Mouse (Mus musculus): ENCODE data around the gene Vmn1r47. TPM values are rescaled to one million over a fixed set of nuclear protein-coding genes. Genes with fewer than 3 reads are reported as not detected.
"Not testable (repeated sequence)": the region's sequence is repeated elsewhere in the genome, so short reads cannot be mapped to it uniquely, and the experiment has no call there.

The Vmn1r47 gene
- total RNA-seq (2015; ENCODE audit: low replicate concordance) (not detected in 2 replicates), total RNA-seq (2017; ENCODE audit: low replicate concordance) (not detected in 2 replicates)

DNA sequence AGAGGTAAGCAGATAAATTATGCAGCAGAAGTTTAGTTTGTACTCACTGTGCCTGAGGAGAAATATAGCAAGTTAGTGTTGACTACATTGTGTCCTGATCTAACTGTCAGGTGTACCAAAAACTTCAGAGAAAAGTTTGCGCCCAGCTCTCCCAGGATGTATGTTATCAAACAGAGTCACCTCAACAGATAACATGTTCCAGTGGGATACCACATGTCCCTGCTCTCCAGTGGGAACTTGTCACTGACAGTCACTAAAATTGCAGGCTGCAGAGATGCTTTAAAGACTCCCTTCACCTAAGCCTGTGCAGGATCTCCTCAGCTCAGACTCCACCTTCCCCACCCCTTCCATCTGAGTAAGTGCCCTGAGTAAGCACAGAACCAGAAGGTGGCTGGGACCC lies at the start of gene Vmn1r47:
Gene Vmn1r47 (plus strand): TSS at position 301 of the 400 bp plus-strand sequence.
- not testable (repeated sequence) for ATAC-seq (replicated peaks; ENCODE audit: low FRiP score, poor library complexity, severe bottlenecking)

DNA sequence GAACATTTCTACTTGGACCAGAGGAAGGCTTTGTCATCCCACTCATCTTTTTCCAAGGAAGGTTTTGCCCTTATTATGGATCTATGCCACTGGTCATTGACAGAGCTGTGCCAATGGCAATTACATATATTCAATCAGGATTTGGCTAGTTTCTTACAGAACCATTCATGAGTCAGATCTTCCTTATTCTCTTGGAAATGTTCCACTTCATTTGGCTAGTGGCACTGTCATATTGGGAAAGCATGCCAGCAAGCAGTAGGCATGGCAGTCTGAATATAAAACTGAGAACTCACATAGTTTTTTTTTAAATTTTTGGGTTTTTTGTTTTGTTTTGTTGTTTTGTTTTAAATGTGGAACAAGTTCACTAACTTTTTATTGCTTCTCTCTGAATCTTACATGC lies 49.6 kb upstream of the Vmn1r47 start:
- no peak for ATAC-seq (replicated peaks; ENCODE audit: low FRiP score, poor library complexity, severe bottlenecking)

DNA sequence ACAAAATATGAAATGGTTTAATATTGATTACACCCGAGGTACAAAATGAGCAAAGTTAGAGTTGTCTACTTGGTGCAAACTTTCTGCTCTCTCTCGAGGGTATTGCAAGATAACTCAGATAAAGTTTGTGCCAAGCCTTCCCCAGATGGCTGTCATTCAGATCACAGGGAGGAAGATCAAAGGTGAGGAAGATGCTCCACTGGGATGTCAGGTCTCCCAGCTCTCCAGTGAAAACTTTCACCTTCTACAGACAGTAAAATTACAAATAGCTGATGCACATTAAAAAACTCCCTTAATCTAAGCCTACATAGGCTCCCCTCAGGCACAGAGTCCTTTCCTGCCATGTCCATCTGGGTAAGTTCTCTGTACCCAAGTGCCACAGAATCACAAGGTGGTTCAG lies 46.9 kb upstream of the Vmn1r47 start, which contains the start of gene Vmn1r46:
Gene Vmn1r46 (plus strand): TSS at position 301 of the 400 bp plus-strand sequence.
- ATAC-seq (replicated peaks; ENCODE audit: low FRiP score, poor library complexity, severe bottlenecking), result no peak

DNA sequence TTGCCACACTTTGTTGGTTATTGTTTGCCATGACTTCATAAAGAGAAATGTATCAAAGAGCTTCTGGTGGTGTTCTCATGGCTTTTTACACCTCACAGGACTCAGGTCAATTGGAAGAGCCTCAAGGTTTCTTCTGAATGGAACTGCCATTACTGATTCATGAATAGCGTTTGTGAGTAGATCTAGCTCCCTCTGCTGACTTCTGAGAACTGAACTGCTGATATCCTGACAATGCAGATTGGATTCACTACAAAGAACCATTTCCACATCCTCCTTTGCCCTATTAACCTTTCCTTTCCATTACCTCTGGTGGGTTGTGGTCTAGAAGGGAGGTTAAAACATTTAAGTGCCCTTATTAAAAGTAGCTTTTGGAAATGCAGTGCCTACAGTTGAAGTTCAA lies 30.0 kb upstream of the Vmn1r47 start:
- ATAC-seq (replicated peaks; ENCODE audit: low FRiP score, poor library complexity, severe bottlenecking), result no peak

DNA sequence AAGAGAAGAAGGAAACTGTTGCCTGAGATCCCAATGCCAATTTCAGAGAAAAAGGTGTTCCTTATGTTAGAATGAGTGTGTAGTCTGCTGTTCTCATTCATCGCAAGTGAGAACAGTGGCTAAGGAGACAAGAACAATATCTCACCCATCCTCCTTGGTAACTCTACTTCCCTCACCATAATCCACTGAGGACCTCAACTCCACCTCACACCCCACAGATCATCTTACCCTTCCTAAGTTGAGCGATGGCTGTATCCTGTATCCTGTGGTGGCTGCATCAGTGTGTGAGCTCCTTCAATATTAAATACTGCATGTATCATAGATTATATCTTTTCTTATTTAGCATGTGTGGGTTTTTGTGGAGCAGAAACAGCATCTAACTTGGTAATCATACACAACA lies 20.8 kb downstream of the Vmn1r47 start, which contains the start of gene Vmn1r48:
Gene Vmn1r48 (minus strand): TSS at position 101 of the 400 bp plus-strand sequence.
- ATAC-seq (replicated peaks; ENCODE audit: low FRiP score, poor library complexity, severe bottlenecking), result not testable (repeated sequence)

Other genes with a start within 250 kb of the Vmn1r47 start
- not detected in 2 replicates for gene Vmn1r42, start 139.7 kb upstream of the Vmn1r47 start, total RNA-seq (2015; ENCODE audit: low replicate concordance)
- not detected in 2 replicates for gene Vmn1r42, start 139.7 kb upstream of the Vmn1r47 start, total RNA-seq (2017; ENCODE audit: low replicate concordance)
- not detected in 2 replicates for gene Vmn1r43, start 139.7 kb upstream of the Vmn1r47 start, total RNA-seq (2015; ENCODE audit: low replicate concordance)
- not detected in 2 replicates for gene Vmn1r43, start 139.7 kb upstream of the Vmn1r47 start, total RNA-seq (2017; ENCODE audit: low replicate concordance)
- gene Vmn1r44, start 132.5 kb upstream of the Vmn1r47 start, total RNA-seq (2015; ENCODE audit: low replicate concordance), result not detected in 2 replicates
- gene Vmn1r44, start 132.5 kb upstream of the Vmn1r47 start, total RNA-seq (2017; ENCODE audit: low replicate concordance), result not detected in 2 replicates
- not detected in 2 replicates for gene Vmn1r45, start 75.5 kb upstream of the Vmn1r47 start, total RNA-seq (2015; ENCODE audit: low replicate concordance)
- not detected in 2 replicates for gene Vmn1r45, start 75.5 kb upstream of the Vmn1r47 start, total RNA-seq (2017; ENCODE audit: low replicate concordance)
- not detected in 2 replicates for gene Vmn1r46, start 46.8 kb upstream of the Vmn1r47 start, total RNA-seq (2015; ENCODE audit: low replicate concordance)
- gene Vmn1r46, start 46.8 kb upstream of the Vmn1r47 start, total RNA-seq (2017; ENCODE audit: low replicate concordance), result 0.13 TPM in 1 of 2 replicates, not detected in the other
- gene Vmn1r48, start 20.7 kb downstream of the Vmn1r47 start, total RNA-seq (2015; ENCODE audit: low replicate concordance), result not detected in 2 replicates
- gene Vmn1r48, start 20.7 kb downstream of the Vmn1r47 start, total RNA-seq (2017; ENCODE audit: low replicate concordance), result not detected in 2 replicates
- gene Vmn1r49, start 62.4 kb downstream of the Vmn1r47 start, total RNA-seq (2015; ENCODE audit: low replicate concordance), result not detected in 2 replicates
- not detected in 2 replicates for gene Vmn1r49, start 62.4 kb downstream of the Vmn1r47 start, total RNA-seq (2017; ENCODE audit: low replicate concordance)
- not detected in 2 replicates for gene Vmn1r50, start 85.3 kb downstream of the Vmn1r47 start, total RNA-seq (2015; ENCODE audit: low replicate concordance)
- gene Vmn1r50, start 85.3 kb downstream of the Vmn1r47 start, total RNA-seq (2017; ENCODE audit: low replicate concordance), result not detected in 2 replicates
- not detected in 2 replicates for gene Vmn1r51, start 106.4 kb downstream of the Vmn1r47 start, total RNA-seq (2015; ENCODE audit: low replicate concordance)
- not detected in 2 replicates for gene Vmn1r51, start 106.4 kb downstream of the Vmn1r47 start, total RNA-seq (2017; ENCODE audit: low replicate concordance)
- gene Vmn1r52, start 158.7 kb downstream of the Vmn1r47 start, total RNA-seq (2015; ENCODE audit: low replicate concordance), result not detected in 2 replicates
- gene Vmn1r52, start 158.7 kb downstream of the Vmn1r47 start, total RNA-seq (2017; ENCODE audit: low replicate concordance), result not detected in 2 replicates
- gene V1ra8, start 186.6 kb downstream of the Vmn1r47 start, total RNA-seq (2015; ENCODE audit: low replicate concordance), result not detected in 2 replicates
- not detected in 2 replicates for gene V1ra8, start 186.6 kb downstream of the Vmn1r47 start, total RNA-seq (2017; ENCODE audit: low replicate concordance)
- gene Vmn1r53, start 208.3 kb downstream of the Vmn1r47 start, total RNA-seq (2015; ENCODE audit: low replicate concordance), result not detected in 2 replicates
- not detected in 2 replicates for gene Vmn1r53, start 208.3 kb downstream of the Vmn1r47 start, total RNA-seq (2017; ENCODE audit: low replicate concordance)
- gene Vmn1r54, start 230.2 kb downstream of the Vmn1r47 start, total RNA-seq (2015; ENCODE audit: low replicate concordance), result not detected in 2 replicates
- not detected in 2 replicates for gene Vmn1r54, start 230.2 kb downstream of the Vmn1r47 start, total RNA-seq (2017; ENCODE audit: low replicate concordance)